Mouse (Mus musculus) adrenal gland, postnatal 14 days (tissue): ENCODE measurements around the gene Cish. TPM values are rescaled to one million over a fixed set of nuclear protein-coding genes. Genes with fewer than 3 reads are reported as not detected.
"Not testable (repeated sequence)": the region's sequence is repeated elsewhere in the genome, so short reads cannot be mapped to it uniquely, and the experiment has no call there.

Experiments
- DNase-seq: peaks from one replicate; pipeline ENCODE4 v3.0.0; 2021; ENCODE audit warnings: mixed read lengths
- total RNA-seq: library from RNA; stranded (reverse); gene quantifications from 2 replicates; pipeline ENCODE4 v1.2.3, GENCODE M21; 2021

Cish gene
- total RNA-seq, 1 experiment from 2014 or later: 63.5 TPM

GRCm38 (mm10) chr9:107298059-107298780 lies 2.4 kb downstream of the Cish start:
- DNase-seq: no peak

GRCm38 (mm10) chr9:107298876-107299275 lies 3.0 kb downstream of the Cish start:
- DNase-seq: no peak

GRCm38 (mm10) chr9:107299783-107300182 lies 4.0 kb downstream of the Cish start:
- no peak for DNase-seq

GRCm38 (mm10) chr9:107300224-107300973 lies 4.6 kb downstream of the Cish start:
- DNase-seq: no peak

GRCm38 (mm10) chr9:107301554-107302331 lies 5.9 kb downstream of the Cish start:
- DNase-seq: no peak

- DNase-seq: no peak
These were observed 6.8 kb downstream of the Cish start for GRCm38 (mm10) chr9:107302592-107302991.

GRCm38 (mm10) chr9:107303121-107303820 lies 7.4 kb downstream of the Cish start:
- no peak for DNase-seq

GRCm38 (mm10) chr9:107303900-107304299 lies 8.1 kb downstream of the Cish start:
- no peak for DNase-seq

GRCm38 (mm10) chr9:107304383-107304782 lies 8.6 kb downstream of the Cish start:
- DNase-seq: no peak

- DNase-seq: no peak
These were observed 9.2 kb downstream of the Cish start for GRCm38 (mm10) chr9:107305012-107305411.

- peak; percentile 50 for DNase-seq
These were observed 10.0 kb downstream of the Cish start for GRCm38 (mm10) chr9:107305601-107306542.

GRCm38 (mm10) chr9:107306673-107307072 lies 10.8 kb downstream of the Cish start:
- not testable (repeated sequence) for DNase-seq

- DNase-seq: peak; percentile 22
These were observed 11.5 kb downstream of the Cish start for GRCm38 (mm10) chr9:107307099-107307872.

GRCm38 (mm10) chr9:107307886-107308285 lies 12.1 kb downstream of the Cish start:
- peak; percentile 87 for DNase-seq

GRCm38 (mm10) chr9:107308346-107309000 lies 12.6 kb downstream of the Cish start:
- DNase-seq: peak; percentile 31

- peak; percentile 40 for DNase-seq
These were observed 13.3 kb downstream of the Cish start for GRCm38 (mm10) chr9:107309171-107309570.

- DNase-seq: peak; percentile 63
These were observed 13.8 kb downstream of the Cish start for GRCm38 (mm10) chr9:107309600-107309999.

GRCm38 (mm10) chr9:107312811-107313584 lies 17.2 kb downstream of the Cish start:
- no peak for DNase-seq

GRCm38 (mm10) chr9:107313926-107314325 lies 18.1 kb downstream of the Cish start:
- no peak for DNase-seq
